Mouse (Mus musculus) cerebral cortex, adult 2 months (tissue): ENCODE results near the gene Cryga.

Experiments
- WGBS: fragments of 180-500 bp; shearing (Covaris S2); methylation state at CpG from one replicate; pipeline ENCODE4 v1.1.7; 2018; 5-methylcytosine and 5-hydroxymethylcytosine counted together

Cryga gene

GRCm38 (mm10) chr1:65091566-65091965, 11.6 kb downstream of the Cryga start:
- WGBS = 65% methylated on average over 3 of the region's 3 CpGs

- WGBS = 78% methylated on average over 2 of the region's 2 CpGs
Measured at GRCm38 (mm10) chr1:65090370-65090769, 12.8 kb downstream of the Cryga start.

- 80% methylated on average over 6 of the region's 6 CpGs for WGBS
Measured at GRCm38 (mm10) chr1:65088567-65089356, 14.4 kb downstream of the Cryga start.

GRCm38 (mm10) chr1:65082188-65082587, 21.0 kb downstream of the Cryga start, which contains the start of gene Crygb:
Gene Crygb, minus strand, starts transcription at chr1:65082288.
- WGBS = 54% methylated on average over 7 of the region's 7 CpGs

- WGBS = 9% methylated on average over 5 of the region's 5 CpGs
Measured at GRCm38 (mm10) chr1:65075607-65076006, 27.6 kb downstream of the Cryga start.

GRCm38 (mm10) chr1:65073589-65073988, 29.6 kb downstream of the Cryga start, which contains the start of gene Crygc:
Gene Crygc, minus strand, starts transcription at chr1:65073689.
- WGBS = 77% methylated on average over 6 of the region's 6 CpGs

- WGBS = 82% methylated on average over 15 of the region's 15 CpGs
Measured at GRCm38 (mm10) chr1:65064201-65064600, 39.0 kb downstream of the Cryga start.

- WGBS = 47% methylated on average over 8 of the region's 8 CpGs
Measured at GRCm38 (mm10) chr1:65063352-65063751, 39.8 kb downstream of the Cryga start, which contains the start of gene Crygd. Gene Crygd, minus strand, starts transcription at chr1:65063452.

- WGBS = 44% methylated on average over 2 of the region's 2 CpGs
Measured at GRCm38 (mm10) chr1:65052140-65052539, 51.0 kb downstream of the Cryga start.

GRCm38 (mm10) chr1:65051696-65052095, 51.5 kb downstream of the Cryga start:
- 77% methylated on average over 7 of the region's 7 CpGs for WGBS

- 74% methylated on average over 8 of the region's 12 CpGs for WGBS
Measured at GRCm38 (mm10) chr1:65050952-65051351, 52.2 kb downstream of the Cryga start, which contains the start of gene Cryge. Gene Cryge, minus strand, starts transcription at chr1:65051149.
